Mouse (Mus musculus): ENCODE results near the gene Zfp599.

DNA sequence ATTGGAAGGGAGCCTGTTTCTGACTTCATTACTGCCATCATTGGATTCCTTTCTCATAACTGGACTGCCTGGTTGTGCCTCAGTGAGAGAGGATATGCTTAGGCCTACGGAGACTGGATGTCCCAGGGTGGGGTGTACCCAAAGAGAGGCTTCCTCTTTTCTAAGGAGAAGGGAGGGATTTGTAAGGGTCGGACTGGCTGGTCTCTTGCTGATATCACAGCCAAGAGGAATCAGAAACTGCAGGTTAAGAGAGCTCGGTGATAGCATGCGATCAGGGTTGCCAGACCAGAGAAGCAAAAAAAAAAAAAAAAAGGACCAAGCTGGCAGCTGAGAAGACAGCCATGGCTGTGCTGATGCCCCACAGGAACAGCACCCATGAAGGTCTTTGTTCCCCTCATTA, 3.1 kb downstream of the Zfp599 start:
- TF ChIP-seq POLR2A (IDR thresholded peaks at IDR 0.05; ENCODE audit: extremely low read depth, insufficient read depth, low read length), result no peak
- no peak for TF ChIP-seq CTCF (IDR thresholded peaks at IDR 0.05; ENCODE audit: extremely low read depth, insufficient read depth, low read length)
